Mouse (Mus musculus): ENCODE measurements around the gene Ttc39d. TPM values are rescaled to one million over a fixed set of nuclear protein-coding genes. Genes with fewer than 3 reads are reported as not detected.
"Not testable (repeated sequence)": the region's sequence is repeated elsewhere in the genome, so short reads cannot be mapped to it uniquely, and the experiment has no call there.

Gene Ttc39d
- polyA plus RNA-seq, 1 experiment from 2014 or later = 0.11 TPM

GRCm38 (mm10) chr17:80175966-80176365 is 31.3 kb upstream of the Ttc39d start:
- Histone ChIP-seq H3K9me3 (ENCODE audit: control insufficient read depth, low read length) (no peaks in the 10 kb centered on the region), H3K9ac (replicated peaks; ENCODE audit: low read depth, low read length) (no peak overlapping the region), H3K27ac (ENCODE audit: low read depth, low read length) (no peak overlapping the region), H3K36me3 (ENCODE audit: control insufficient read depth, insufficient read depth, low read length) (no peaks in the 10 kb centered on the region), H3K4me2 (ENCODE audit: low read depth, low read length) (no peak overlapping the region), H3K27me3 (ENCODE audit: control insufficient read depth, insufficient read depth, low read length) (no peaks in the 10 kb centered on the region), H3K4me1 (ENCODE audit: control insufficient read depth, insufficient read depth, low read length) (no peaks in the 10 kb centered on the region), H3K4me3 (ENCODE audit: low read depth, low read length) (no peak overlapping the region)
- ATAC-seq (ENCODE audit: low read depth) = no peak
- 95% methylated on average over 3 of the region's 3 CpGs for WGBS

- not testable (repeated sequence) for H3K4me3 ChIP-seq (ENCODE audit: low read depth, low read length); H3K4me1 ChIP-seq (ENCODE audit: control insufficient read depth, insufficient read depth, low read length); ATAC-seq (ENCODE audit: low read depth); H3K27ac ChIP-seq (ENCODE audit: low read depth, low read length); H3K27me3 ChIP-seq (ENCODE audit: control insufficient read depth, insufficient read depth, low read length); H3K4me2 ChIP-seq (ENCODE audit: low read depth, low read length); H3K9me3 ChIP-seq (ENCODE audit: control insufficient read depth, low read length); H3K9ac ChIP-seq (replicated peaks; ENCODE audit: low read depth, low read length); H3K36me3 ChIP-seq (ENCODE audit: control insufficient read depth, insufficient read depth, low read length)
- 100% methylated on average over 3 of the region's 3 CpGs for whole genome bisulfite sequencing
These were observed 28.4 kb upstream of the Ttc39d start for GRCm38 (mm10) chr17:80178846-80179245.

DNA sequence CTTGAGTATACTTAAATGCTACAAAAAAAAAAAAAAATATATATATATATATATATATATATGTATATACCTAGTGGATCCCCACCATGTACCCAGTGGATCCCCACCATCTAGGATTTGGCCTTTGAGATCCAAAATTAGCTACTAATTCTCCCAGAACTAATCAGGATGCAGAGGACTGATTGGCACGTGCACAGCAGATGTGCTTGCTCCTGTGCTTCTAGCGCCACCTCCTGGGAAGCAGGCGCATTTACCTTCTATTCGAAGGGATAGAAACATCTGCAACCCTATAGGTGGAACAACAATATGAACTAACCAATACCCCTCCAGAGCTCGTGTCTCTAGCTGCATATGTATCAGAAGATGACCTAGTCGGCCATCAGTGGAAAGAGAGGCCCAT is 27.3 kb upstream of the Ttc39d start:
- H3K27ac ChIP-seq (ENCODE audit: low read depth, low read length) = no peak overlapping the region
- no peak overlapping the region for H3K4me3 ChIP-seq (ENCODE audit: low read depth, low read length)
- no peak overlapping the region for H3K4me2 ChIP-seq (ENCODE audit: low read depth, low read length)
- no peaks in the 10 kb centered on the region for H3K27me3 ChIP-seq (ENCODE audit: control insufficient read depth, insufficient read depth, low read length)
- peak; percentile 90 for ATAC-seq (ENCODE audit: low read depth)
- H3K9me3 ChIP-seq (ENCODE audit: control insufficient read depth, low read length) = no peaks in the 10 kb centered on the region
- no peaks in the 10 kb centered on the region for H3K4me1 ChIP-seq (ENCODE audit: control insufficient read depth, insufficient read depth, low read length)
- under 1% methylated on average over 6 of the region's 6 CpGs for WGBS
- no peak overlapping the region for H3K9ac ChIP-seq (replicated peaks; ENCODE audit: low read depth, low read length)
- no peaks in the 10 kb centered on the region for H3K36me3 ChIP-seq (ENCODE audit: control insufficient read depth, insufficient read depth, low read length)

GRCm38 (mm10) chr17:80180468-80180867 is 26.8 kb upstream of the Ttc39d start:
- Histone ChIP-seq H3K4me1 (ENCODE audit: control insufficient read depth, insufficient read depth, low read length) (no peaks in the 10 kb centered on the region), H3K4me2 (ENCODE audit: low read depth, low read length) (no peak overlapping the region), H3K4me3 (ENCODE audit: low read depth, low read length) (no peak overlapping the region), H3K27me3 (ENCODE audit: control insufficient read depth, insufficient read depth, low read length) (no peaks in the 10 kb centered on the region), H3K9me3 (ENCODE audit: control insufficient read depth, low read length) (no peaks in the 10 kb centered on the region), H3K27ac (ENCODE audit: low read depth, low read length) (no peak overlapping the region), H3K9ac (replicated peaks; ENCODE audit: low read depth, low read length) (no peak overlapping the region), H3K36me3 (ENCODE audit: control insufficient read depth, insufficient read depth, low read length) (no peaks in the 10 kb centered on the region)
- peak; percentile 60; the same call in 1 of the 2 replicates for ATAC-seq (ENCODE audit: low read depth)

GRCm38 (mm10) chr17:80183615-80184014 is 23.6 kb upstream of the Ttc39d start:
- no peaks in the 10 kb centered on the region for H3K36me3 ChIP-seq (ENCODE audit: control insufficient read depth, insufficient read depth, low read length)

DNA sequence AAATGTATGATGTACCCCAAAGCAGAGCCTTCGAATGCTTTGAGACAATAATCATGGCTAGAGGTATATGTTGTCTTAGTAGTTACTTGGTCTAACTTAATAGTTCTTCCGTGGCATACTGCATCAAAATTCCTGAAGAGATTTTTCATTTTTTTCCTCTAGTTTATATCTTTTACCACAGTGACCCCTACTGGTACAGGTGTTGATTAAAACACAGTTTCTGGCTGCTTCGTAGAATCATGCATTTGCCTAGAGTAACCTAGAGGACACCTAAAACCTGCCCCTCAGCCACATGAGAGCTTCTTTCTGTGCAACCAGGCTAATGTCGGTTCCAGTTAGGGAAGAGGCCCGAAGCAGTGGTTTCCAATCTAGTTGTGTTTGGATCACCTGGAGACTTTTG is 14.2 kb upstream of the Ttc39d start:
- ATAC-seq (ENCODE audit: low read depth) = no peak

More at GRCm38 (mm10) chr17:80183615-80184014, 23.6 kb upstream of the Ttc39d start:
- no peaks in the 10 kb centered on the region for H3K9me3 ChIP-seq (ENCODE audit: control insufficient read depth, low read length)
- no peak overlapping the region for H3K9ac ChIP-seq (replicated peaks; ENCODE audit: low read depth, low read length)
- no peak for ATAC-seq (ENCODE audit: low read depth)
- no peak overlapping the region for H3K4me2 ChIP-seq (ENCODE audit: low read depth, low read length)
- no peaks in the 10 kb centered on the region for H3K4me1 ChIP-seq (ENCODE audit: control insufficient read depth, insufficient read depth, low read length)
- H3K27me3 ChIP-seq (ENCODE audit: control insufficient read depth, insufficient read depth, low read length) = no peaks in the 10 kb centered on the region
- WGBS = 82% methylated on average over 10 of the region's 10 CpGs
- H3K4me3 ChIP-seq (ENCODE audit: low read depth, low read length) = no peak overlapping the region
- H3K27ac ChIP-seq (ENCODE audit: low read depth, low read length) = no peak overlapping the region

DNA sequence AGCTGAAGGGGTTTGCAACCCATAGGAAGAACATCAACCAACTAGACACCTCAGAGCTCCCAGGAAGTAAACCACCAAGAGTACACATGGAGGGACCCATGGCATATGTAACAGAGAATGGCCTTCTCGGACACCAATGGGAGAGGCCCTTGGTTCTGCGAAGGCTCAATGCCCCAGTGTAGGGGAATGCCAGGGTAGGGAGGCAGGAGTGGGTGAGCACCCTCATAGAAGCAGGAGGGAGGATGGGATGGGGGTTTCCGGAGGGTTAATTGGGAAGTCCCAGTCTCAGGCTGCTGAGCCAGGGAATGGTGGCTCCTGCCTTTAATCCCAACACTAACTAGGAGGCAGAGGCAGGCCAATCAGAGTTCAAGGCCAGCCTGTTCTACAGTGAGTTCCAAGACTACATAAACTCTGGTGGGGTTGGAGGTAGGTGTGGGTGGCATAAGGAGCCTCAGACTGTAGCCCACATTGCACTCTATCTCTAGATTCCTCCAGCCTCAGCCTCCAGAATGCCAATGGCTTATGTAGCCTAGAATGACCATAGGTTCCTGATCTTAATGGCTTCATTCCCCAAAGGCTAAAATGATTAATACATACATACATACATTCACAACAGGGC is 8.0 kb upstream of the Ttc39d start:
- no peak; the same call in 1 of the 2 replicates for ATAC-seq (ENCODE audit: low read depth)
- H3K4me2 ChIP-seq (ENCODE audit: low read depth, low read length) = no peak overlapping the region
- H3K27ac ChIP-seq (ENCODE audit: low read depth, low read length) = no peak overlapping the region
- H3K27me3 ChIP-seq (ENCODE audit: control insufficient read depth, insufficient read depth, low read length) = no peaks in the 10 kb centered on the region
- 95% methylated on average over 3 of the region's 3 CpGs for WGBS
- no peaks in the 10 kb centered on the region for H3K9me3 ChIP-seq (ENCODE audit: control insufficient read depth, low read length)
- no peak overlapping the region for H3K9ac ChIP-seq (replicated peaks; ENCODE audit: low read depth, low read length)
- peaks cover 52% of the 10 kb centered on the region for H3K36me3 ChIP-seq (ENCODE audit: control insufficient read depth, insufficient read depth, low read length)
- no peaks in the 10 kb centered on the region for H3K4me1 ChIP-seq (ENCODE audit: control insufficient read depth, insufficient read depth, low read length)
- H3K4me3 ChIP-seq (ENCODE audit: low read depth, low read length) = no peak overlapping the region

More for the DNA sequence above, 14.2 kb upstream of the Ttc39d start:
- no peaks in the 10 kb centered on the region for H3K27me3 ChIP-seq (ENCODE audit: control insufficient read depth, insufficient read depth, low read length)
- no peak overlapping the region for H3K27ac ChIP-seq (ENCODE audit: low read depth, low read length)
- no peaks in the 10 kb centered on the region for H3K4me1 ChIP-seq (ENCODE audit: control insufficient read depth, insufficient read depth, low read length)
- no peak overlapping the region for H3K4me3 ChIP-seq (ENCODE audit: low read depth, low read length)
- WGBS = 75% methylated on average over 5 of the region's 5 CpGs
- H3K4me2 ChIP-seq (ENCODE audit: low read depth, low read length) = no peak overlapping the region
- H3K9me3 ChIP-seq (ENCODE audit: control insufficient read depth, low read length) = no peaks in the 10 kb centered on the region
- no peak overlapping the region for H3K9ac ChIP-seq (replicated peaks; ENCODE audit: low read depth, low read length)
- peaks cover 15% of the 10 kb centered on the region; the same call in 1 of the 2 replicates for H3K36me3 ChIP-seq (ENCODE audit: control insufficient read depth, insufficient read depth, low read length)

- WGBS = 38% methylated on average over 5 of the region's 5 CpGs
- Histone ChIP-seq H3K27ac (ENCODE audit: low read depth, low read length) (peak overlapping the region; percentile 99; the same call in 1 of the 2 replicates), H3K9me3 (ENCODE audit: control insufficient read depth, low read length) (no peaks in the 10 kb centered on the region), H3K27me3 (ENCODE audit: control insufficient read depth, insufficient read depth, low read length) (peaks cover 4% of the 10 kb centered on the region; the same call in 1 of the 2 replicates), H3K36me3 (ENCODE audit: control insufficient read depth, insufficient read depth, low read length) (peaks cover 30% of the 10 kb centered on the region), H3K4me2 (ENCODE audit: low read depth, low read length) (peak overlapping the region; percentile 99), H3K4me1 (ENCODE audit: control insufficient read depth, insufficient read depth, low read length) (peaks cover 13% of the 10 kb centered on the region; the same call in 1 of the 2 replicates), H3K9ac (replicated peaks; ENCODE audit: low read depth, low read length) (peak overlapping the region; percentile 98), H3K4me3 (ENCODE audit: low read depth, low read length) (peak overlapping the region; percentile 98)
- no peak for ATAC-seq (ENCODE audit: low read depth)
These were observed 1.6 kb upstream of the Ttc39d start for GRCm38 (mm10) chr17:80205657-80206056.

- H3K27ac ChIP-seq (ENCODE audit: low read depth, low read length) = peak overlapping the region; percentile 99
- H3K27me3 ChIP-seq (ENCODE audit: control insufficient read depth, insufficient read depth, low read length) = peaks cover 4% of the 10 kb centered on the region; the same call in 1 of the 2 replicates
- H3K9ac ChIP-seq (replicated peaks; ENCODE audit: low read depth, low read length) = peak overlapping the region; percentile 98
- peaks cover 27% of the 10 kb centered on the region for H3K36me3 ChIP-seq (ENCODE audit: control insufficient read depth, insufficient read depth, low read length)
- H3K4me2 ChIP-seq (ENCODE audit: low read depth, low read length) = peak overlapping the region; percentile 99
- H3K4me1 ChIP-seq (ENCODE audit: control insufficient read depth, insufficient read depth, low read length) = peaks cover 13% of the 10 kb centered on the region; the same call in 1 of the 2 replicates
- H3K9me3 ChIP-seq (ENCODE audit: control insufficient read depth, low read length) = no peaks in the 10 kb centered on the region
- 0% methylated on average over 34 of the region's 36 CpGs for WGBS
- ATAC-seq (ENCODE audit: low read depth) = peak; percentile 67
- H3K4me3 ChIP-seq (ENCODE audit: low read depth, low read length) = peak overlapping the region; percentile 98
These were observed 974 bp upstream of the Ttc39d start for GRCm38 (mm10) chr17:80206301-80206670.
